Mouse (Mus musculus): ENCODE results near the gene Myo1b. TPM values are rescaled to one million over a fixed set of nuclear protein-coding genes. Genes with fewer than 3 reads are reported as not detected.

Myo1b gene
- polyA plus RNA-seq, 1 experiment from 2014 or later: 109 TPM

- Histone ChIP-seq H3K4me2 (ENCODE audit: low read depth, low read length, severe bottlenecking) (no peak overlapping the region), H3K36me3 (ENCODE audit: control insufficient read depth, insufficient read depth, low read length) (no peaks in the 10 kb centered on the region), H3K9me3 (ENCODE audit: control insufficient read depth, low read length) (no peaks in the 10 kb centered on the region), H3K4me3 (ENCODE audit: low read depth, low read length) (no peak overlapping the region), H3K4me1 (replicated peaks; ENCODE audit: control insufficient read depth, insufficient read depth, low read length) (no peaks in the 10 kb centered on the region), H3K9ac (ENCODE audit: low read length) (no peak overlapping the region), H3K27ac (ENCODE audit: low read depth, low read length) (no peak overlapping the region), H3K27me3 (ENCODE audit: control insufficient read depth, insufficient read depth, low read length) (no peaks in the 10 kb centered on the region)
- WGBS: 79% methylated on average over 2 of the region's 2 CpGs
- DNase-seq (ENCODE audit: low spot score): no peak
- no peak for ATAC-seq (replicated peaks; ENCODE audit: low FRiP score)
These were observed 179.0 kb downstream of the Myo1b start for GRCm38 (mm10) chr1:51736822-51737221.

DNA sequence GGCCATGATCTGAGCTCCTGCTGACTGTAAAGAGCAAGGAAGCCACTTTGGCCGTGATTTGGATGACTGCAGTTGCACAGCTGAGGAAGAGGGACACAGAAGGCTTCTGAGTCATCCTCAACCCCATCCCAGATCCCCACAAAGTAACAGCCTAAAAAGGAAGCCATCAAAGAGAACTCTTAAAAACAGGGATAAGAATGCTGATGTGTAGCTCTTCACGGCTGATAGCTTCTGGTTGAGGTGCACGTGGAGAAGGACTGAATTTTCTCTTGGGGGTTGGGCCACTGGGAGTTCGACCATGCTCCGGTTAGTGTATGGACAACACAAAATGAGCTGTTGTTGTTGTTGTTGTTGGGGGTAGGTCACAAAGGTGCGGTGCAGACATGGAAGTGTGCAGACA is 181.2 kb downstream of the Myo1b start:
- no peaks in the 10 kb centered on the region for H3K27me3 ChIP-seq (ENCODE audit: control insufficient read depth, insufficient read depth, low read length)
- no peaks in the 10 kb centered on the region for H3K36me3 ChIP-seq (ENCODE audit: control insufficient read depth, insufficient read depth, low read length)
- H3K9ac ChIP-seq (ENCODE audit: low read length): no peak overlapping the region
- H3K4me2 ChIP-seq (ENCODE audit: low read depth, low read length, severe bottlenecking): no peak overlapping the region
- H3K4me1 ChIP-seq (replicated peaks; ENCODE audit: control insufficient read depth, insufficient read depth, low read length): no peaks in the 10 kb centered on the region
- H3K27ac ChIP-seq (ENCODE audit: low read depth, low read length): no peak overlapping the region
- WGBS: 94% methylated on average over 6 of the region's 6 CpGs
- DNase-seq (ENCODE audit: low spot score): no peak
- no peaks in the 10 kb centered on the region for H3K9me3 ChIP-seq (ENCODE audit: control insufficient read depth, low read length)
- H3K4me3 ChIP-seq (ENCODE audit: low read depth, low read length): no peak overlapping the region
- no peak for ATAC-seq (replicated peaks; ENCODE audit: low FRiP score)

GRCm38 (mm10) chr1:51729407-51729806 is 186.5 kb downstream of the Myo1b start:
- no peaks in the 10 kb centered on the region for H3K9me3 ChIP-seq (ENCODE audit: control insufficient read depth, low read length)
- ATAC-seq (replicated peaks; ENCODE audit: low FRiP score): no peak
- H3K36me3 ChIP-seq (ENCODE audit: control insufficient read depth, insufficient read depth, low read length): no peaks in the 10 kb centered on the region
- no peaks in the 10 kb centered on the region for H3K27me3 ChIP-seq (ENCODE audit: control insufficient read depth, insufficient read depth, low read length)
- no peak for DNase-seq (ENCODE audit: low spot score)
- no peak overlapping the region for H3K4me2 ChIP-seq (ENCODE audit: low read depth, low read length, severe bottlenecking)
- 91% methylated on average over 1 of the region's 1 CpGs for WGBS
- no peaks in the 10 kb centered on the region for H3K4me1 ChIP-seq (replicated peaks; ENCODE audit: control insufficient read depth, insufficient read depth, low read length)
- no peak overlapping the region for H3K9ac ChIP-seq (ENCODE audit: low read length)
- H3K4me3 ChIP-seq (ENCODE audit: low read depth, low read length): no peak overlapping the region
- H3K27ac ChIP-seq (ENCODE audit: low read depth, low read length): no peak overlapping the region

DNA sequence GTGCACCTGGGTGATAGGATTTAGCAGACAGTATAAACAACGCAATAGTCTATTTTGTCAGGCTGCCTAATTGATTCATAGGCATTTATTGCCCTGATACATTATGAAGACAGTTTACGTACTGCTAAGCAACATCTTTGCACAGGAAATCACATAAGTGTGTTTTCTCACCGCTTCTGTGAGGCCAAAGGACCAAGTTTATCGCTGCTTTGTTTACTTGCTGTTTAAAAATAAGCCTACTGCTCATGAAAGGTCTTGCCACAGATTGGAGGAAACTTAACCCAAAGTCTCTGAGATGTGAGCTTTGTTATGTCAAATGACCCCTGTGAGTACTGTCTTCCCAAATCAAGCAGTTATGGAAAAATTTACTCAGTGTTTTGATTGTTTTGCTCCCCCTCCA is 187.1 kb downstream of the Myo1b start:
- Histone ChIP-seq H3K4me2 (ENCODE audit: low read depth, low read length, severe bottlenecking) (no peak overlapping the region), H3K9me3 (ENCODE audit: control insufficient read depth, low read length) (no peaks in the 10 kb centered on the region; the same call in 1 of the 2 replicates), H3K9ac (ENCODE audit: low read length) (no peak overlapping the region), H3K4me3 (ENCODE audit: low read depth, low read length) (no peak overlapping the region), H3K27me3 (ENCODE audit: control insufficient read depth, insufficient read depth, low read length) (no peaks in the 10 kb centered on the region), H3K4me1 (replicated peaks; ENCODE audit: control insufficient read depth, insufficient read depth, low read length) (no peaks in the 10 kb centered on the region), H3K36me3 (ENCODE audit: control insufficient read depth, insufficient read depth, low read length) (no peaks in the 10 kb centered on the region), H3K27ac (ENCODE audit: low read depth, low read length) (no peak overlapping the region)
- DNase-seq (ENCODE audit: low spot score) (no peak), ATAC-seq (replicated peaks; ENCODE audit: low FRiP score) (no peak)
- WGBS: 89% methylated on average over 4 of the region's 4 CpGs

DNA sequence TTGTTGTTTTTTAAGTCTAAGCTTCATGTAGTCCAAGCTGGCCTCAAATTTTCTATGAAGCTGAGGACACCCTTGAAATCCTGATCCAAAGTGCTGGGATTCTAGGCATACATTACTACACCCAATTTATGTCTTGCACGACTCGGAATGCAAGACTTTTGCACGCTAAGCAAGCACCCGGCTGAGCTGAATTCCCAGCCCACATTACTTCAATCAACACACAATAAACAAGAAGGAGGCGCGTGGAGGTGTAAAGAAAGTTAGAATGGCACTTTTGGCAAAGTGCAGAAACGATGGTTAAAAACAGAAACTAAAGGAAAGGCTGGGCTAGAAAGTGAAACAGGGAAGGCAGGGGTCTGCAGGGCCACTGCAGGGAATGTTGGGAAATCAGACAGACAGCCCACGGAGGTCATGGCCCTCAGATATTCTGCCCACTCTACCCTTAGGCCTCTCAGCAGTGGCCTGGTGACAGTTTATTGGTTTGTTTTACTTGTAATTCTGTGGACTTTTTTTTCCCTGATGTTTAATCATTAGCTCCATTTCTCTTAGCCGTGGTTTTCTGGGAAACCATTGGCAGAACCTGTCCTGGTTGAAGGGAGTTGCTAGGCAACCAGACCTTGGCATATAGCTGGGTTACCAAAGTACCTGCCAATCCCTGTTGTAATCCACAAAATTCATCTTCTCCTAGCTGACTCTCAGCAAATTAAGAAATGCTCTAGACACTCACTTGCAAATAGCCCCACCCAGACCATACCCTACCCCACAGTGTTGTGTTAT is 195.8 kb downstream of the Myo1b start:
- H3K36me3 ChIP-seq (ENCODE audit: control insufficient read depth, insufficient read depth, low read length): no peaks in the 10 kb centered on the region
- H3K4me3 ChIP-seq (ENCODE audit: low read depth, low read length): no peak overlapping the region
- 77% methylated on average over 9 of the region's 9 CpGs for WGBS
- H3K27ac ChIP-seq (ENCODE audit: low read depth, low read length): no peak overlapping the region
- ATAC-seq (replicated peaks; ENCODE audit: low FRiP score): no peak
- H3K4me2 ChIP-seq (ENCODE audit: low read depth, low read length, severe bottlenecking): no peak overlapping the region
- no peak overlapping the region for H3K9ac ChIP-seq (ENCODE audit: low read length)
- H3K9me3 ChIP-seq (ENCODE audit: control insufficient read depth, low read length): no peaks in the 10 kb centered on the region; the same call in 1 of the 2 replicates
- no peak for DNase-seq (ENCODE audit: low spot score)
- H3K27me3 ChIP-seq (ENCODE audit: control insufficient read depth, insufficient read depth, low read length): no peaks in the 10 kb centered on the region
- no peaks in the 10 kb centered on the region for H3K4me1 ChIP-seq (replicated peaks; ENCODE audit: control insufficient read depth, insufficient read depth, low read length)

GRCm38 (mm10) chr1:51710831-51711230 is 205.0 kb downstream of the Myo1b start:
- H3K36me3 ChIP-seq (ENCODE audit: control insufficient read depth, insufficient read depth, low read length): no peaks in the 10 kb centered on the region
- no peaks in the 10 kb centered on the region for H3K9me3 ChIP-seq (ENCODE audit: control insufficient read depth, low read length)
- 80% methylated on average over 2 of the region's 2 CpGs for WGBS

DNA sequence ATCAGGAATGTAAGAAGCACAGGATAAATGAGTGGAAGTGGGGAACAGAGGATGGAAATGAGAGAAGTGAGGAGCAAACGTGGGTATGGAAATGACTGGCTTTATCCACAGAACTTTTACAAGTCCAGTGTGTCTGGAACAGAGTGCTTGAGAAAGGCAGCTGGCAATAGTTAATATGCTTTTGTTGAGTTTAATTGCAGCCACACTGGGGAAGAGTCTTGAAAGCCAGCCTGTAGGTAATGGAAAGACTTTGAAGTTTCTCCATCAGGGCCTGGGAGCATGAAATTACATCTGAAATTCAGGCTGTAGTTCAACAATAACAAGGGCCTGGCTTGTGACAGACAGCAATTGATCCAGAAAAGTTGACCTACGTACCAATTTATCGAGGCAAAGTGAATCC is 209.8 kb downstream of the Myo1b start:
- Histone ChIP-seq H3K4me3 (ENCODE audit: low read depth, low read length) (no peak overlapping the region), H3K4me2 (ENCODE audit: low read depth, low read length, severe bottlenecking) (no peak overlapping the region), H3K27me3 (ENCODE audit: control insufficient read depth, insufficient read depth, low read length) (no peaks in the 10 kb centered on the region), H3K9ac (ENCODE audit: low read length) (no peak overlapping the region), H3K4me1 (replicated peaks; ENCODE audit: control insufficient read depth, insufficient read depth, low read length) (no peaks in the 10 kb centered on the region), H3K27ac (ENCODE audit: low read depth, low read length) (no peak overlapping the region), H3K9me3 (ENCODE audit: control insufficient read depth, low read length) (no peaks in the 10 kb centered on the region), H3K36me3 (ENCODE audit: control insufficient read depth, insufficient read depth, low read length) (no peaks in the 10 kb centered on the region)
- ATAC-seq (replicated peaks; ENCODE audit: low FRiP score) (no peak), DNase-seq (ENCODE audit: low spot score) (no peak)
- WGBS: 78% methylated on average over 3 of the region's 3 CpGs

More at GRCm38 (mm10) chr1:51710831-51711230, 205.0 kb downstream of the Myo1b start:
- no peak overlapping the region for H3K4me2 ChIP-seq (ENCODE audit: low read depth, low read length, severe bottlenecking)
- H3K4me1 ChIP-seq (replicated peaks; ENCODE audit: control insufficient read depth, insufficient read depth, low read length): no peaks in the 10 kb centered on the region
- no peak overlapping the region for H3K27ac ChIP-seq (ENCODE audit: low read depth, low read length)
- no peaks in the 10 kb centered on the region for H3K27me3 ChIP-seq (ENCODE audit: control insufficient read depth, insufficient read depth, low read length)
- H3K4me3 ChIP-seq (ENCODE audit: low read depth, low read length): no peak overlapping the region
- ATAC-seq (replicated peaks; ENCODE audit: low FRiP score): no peak
- H3K9ac ChIP-seq (ENCODE audit: low read length): no peak overlapping the region
- no peak for DNase-seq (ENCODE audit: low spot score)

DNA sequence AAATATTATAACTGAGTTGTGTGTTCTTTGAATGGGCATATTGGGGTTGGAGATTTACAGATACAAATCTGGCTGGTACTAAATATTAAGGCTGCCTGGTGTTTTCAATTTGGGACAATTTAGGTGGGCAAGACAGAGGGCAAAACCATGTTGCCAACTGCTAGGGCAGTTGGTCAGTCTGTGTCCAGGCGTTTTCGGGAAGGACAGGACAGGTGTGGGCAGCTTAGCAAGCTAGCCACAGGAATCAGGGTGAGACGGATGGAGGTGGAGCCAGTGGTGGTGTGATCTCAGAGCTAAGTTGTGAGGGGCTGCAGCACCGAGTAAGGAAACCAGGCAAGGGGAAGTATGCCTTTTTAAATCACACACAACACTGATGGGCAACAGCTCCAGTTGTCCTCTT is 211.3 kb downstream of the Myo1b start:
- no peaks in the 10 kb centered on the region for H3K27me3 ChIP-seq (ENCODE audit: control insufficient read depth, insufficient read depth, low read length)
- no peak overlapping the region for H3K4me3 ChIP-seq (ENCODE audit: low read depth, low read length)
- no peak overlapping the region for H3K9ac ChIP-seq (ENCODE audit: low read length)
- H3K27ac ChIP-seq (ENCODE audit: low read depth, low read length): no peak overlapping the region
- no peaks in the 10 kb centered on the region for H3K36me3 ChIP-seq (ENCODE audit: control insufficient read depth, insufficient read depth, low read length)
- no peak overlapping the region for H3K4me2 ChIP-seq (ENCODE audit: low read depth, low read length, severe bottlenecking)
- no peaks in the 10 kb centered on the region for H3K4me1 ChIP-seq (replicated peaks; ENCODE audit: control insufficient read depth, insufficient read depth, low read length)
- WGBS: 81% methylated on average over 4 of the region's 4 CpGs
- DNase-seq (ENCODE audit: low spot score) (no peak), ATAC-seq (replicated peaks; ENCODE audit: low FRiP score) (no peak)
- no peaks in the 10 kb centered on the region for H3K9me3 ChIP-seq (ENCODE audit: control insufficient read depth, low read length)
